Mouse (Mus musculus): ENCODE measurements around the gene Fen1. TPM values are rescaled to one million over a fixed set of nuclear protein-coding genes. Genes with fewer than 3 reads are reported as not detected.

The Fen1 gene
- polyA plus RNA-seq, 1 experiment, result 28.7 TPM

- Histone ChIP-seq H3K27ac (ENCODE audit: control insufficient read depth, insufficient read depth, low read depth, low read length) (no peak overlapping the region), H3K4me1 (ENCODE audit: control insufficient read depth, insufficient read depth, low read length) (peaks cover 9% of the 10 kb centered on the region), H3K4me3 (ENCODE audit: control insufficient read depth, low read depth, low read length) (no peak overlapping the region), H3K27me3 (ENCODE audit: control insufficient read depth, insufficient read depth, low read length) (no peaks in the 10 kb centered on the region), H3K36me3 (ENCODE audit: control insufficient read depth, insufficient read depth, low read length) (no peaks in the 10 kb centered on the region)
- TF ChIP-seq CTCF (IDR thresholded peaks at IDR 0.05; ENCODE audit: control insufficient read depth, insufficient read depth, insufficient replicate concordance, low read depth, low read length) (no peak), POLR2A (IDR thresholded peaks at IDR 0.05; ENCODE audit: control insufficient read depth, low read depth, low read length) (no peak)
These were observed 20.9 kb upstream of the Fen1 start for GRCm38 (mm10) chr19:10224637-10225453.

GRCm38 (mm10) chr19:10223561-10223960 is 19.6 kb upstream of the Fen1 start:
- Histone ChIP-seq H3K36me3 (ENCODE audit: control insufficient read depth, insufficient read depth, low read length) (no peaks in the 10 kb centered on the region), H3K4me1 (ENCODE audit: control insufficient read depth, insufficient read depth, low read length) (peaks cover 9% of the 10 kb centered on the region), H3K4me3 (ENCODE audit: control insufficient read depth, low read depth, low read length) (no peak overlapping the region), H3K27ac (ENCODE audit: control insufficient read depth, insufficient read depth, low read depth, low read length) (no peak overlapping the region), H3K27me3 (ENCODE audit: control insufficient read depth, insufficient read depth, low read length) (no peaks in the 10 kb centered on the region)
- TF ChIP-seq CTCF (IDR thresholded peaks at IDR 0.05; ENCODE audit: control insufficient read depth, insufficient read depth, insufficient replicate concordance, low read depth, low read length), result no peak
- TF ChIP-seq POLR2A (IDR thresholded peaks at IDR 0.05; ENCODE audit: control insufficient read depth, low read depth, low read length), result no peak

DNA sequence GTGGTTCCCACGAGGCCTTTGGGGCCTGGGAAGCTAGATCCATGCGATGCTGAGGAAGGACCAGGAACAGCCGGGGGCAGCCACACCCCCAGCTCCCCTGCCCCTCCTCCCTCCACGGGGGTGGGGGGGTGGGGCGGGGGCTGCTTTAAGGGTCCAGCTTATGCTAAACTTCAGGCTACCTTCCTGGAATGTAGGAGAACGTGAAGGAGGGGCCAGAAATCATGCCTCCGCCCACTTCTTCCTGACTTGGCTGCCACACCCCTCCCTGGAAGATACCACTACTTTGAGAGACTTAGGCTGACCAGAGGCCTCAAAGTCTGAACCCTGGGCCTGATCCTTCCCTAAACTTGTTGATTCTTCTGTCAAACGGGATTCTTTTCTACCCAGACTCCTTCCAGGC is 18.7 kb upstream of the Fen1 start:
- Histone ChIP-seq H3K27me3 (ENCODE audit: control insufficient read depth, insufficient read depth, low read length) (no peaks in the 10 kb centered on the region), H3K4me3 (ENCODE audit: control insufficient read depth, low read depth, low read length) (no peak overlapping the region), H3K27ac (ENCODE audit: control insufficient read depth, insufficient read depth, low read depth, low read length) (no peak overlapping the region), H3K36me3 (ENCODE audit: control insufficient read depth, insufficient read depth, low read length) (no peaks in the 10 kb centered on the region), H3K4me1 (ENCODE audit: control insufficient read depth, insufficient read depth, low read length) (peaks cover 9% of the 10 kb centered on the region)
- TF ChIP-seq POLR2A (IDR thresholded peaks at IDR 0.05; ENCODE audit: control insufficient read depth, low read depth, low read length) (no peak), CTCF (IDR thresholded peaks at IDR 0.05; ENCODE audit: control insufficient read depth, insufficient read depth, insufficient replicate concordance, low read depth, low read length) (no peak)

DNA sequence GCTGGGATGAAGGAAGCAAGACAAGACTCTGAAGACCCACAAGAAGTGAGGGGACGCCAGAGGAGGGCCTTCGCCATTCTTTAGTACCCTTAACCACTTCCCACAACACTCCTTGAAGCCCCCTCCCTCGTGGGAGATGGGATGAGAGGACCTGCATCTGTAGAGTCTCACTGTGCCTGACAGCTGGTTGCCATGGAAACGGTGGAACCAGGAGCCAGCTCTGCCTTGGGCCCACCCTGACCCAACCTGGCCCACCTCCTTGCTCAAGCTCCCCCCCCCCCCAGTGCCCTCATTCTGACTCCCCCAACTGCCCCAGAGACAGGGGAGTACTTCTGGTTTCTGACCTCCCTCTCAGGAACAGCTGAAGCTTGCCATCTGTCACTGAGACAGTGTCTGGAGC is 17.6 kb upstream of the Fen1 start:
- no peaks in the 10 kb centered on the region for H3K36me3 ChIP-seq (ENCODE audit: control insufficient read depth, insufficient read depth, low read length)
- no peak overlapping the region for H3K4me3 ChIP-seq (ENCODE audit: control insufficient read depth, low read depth, low read length)
- H3K4me1 ChIP-seq (ENCODE audit: control insufficient read depth, insufficient read depth, low read length), result peaks cover 9% of the 10 kb centered on the region
- no peak overlapping the region for H3K27ac ChIP-seq (ENCODE audit: control insufficient read depth, insufficient read depth, low read depth, low read length)
- TF ChIP-seq CTCF (IDR thresholded peaks at IDR 0.05; ENCODE audit: control insufficient read depth, insufficient read depth, insufficient replicate concordance, low read depth, low read length) (no peak), POLR2A (IDR thresholded peaks at IDR 0.05; ENCODE audit: control insufficient read depth, low read depth, low read length) (no peak)
- H3K27me3 ChIP-seq (ENCODE audit: control insufficient read depth, insufficient read depth, low read length), result no peaks in the 10 kb centered on the region

- Histone ChIP-seq H3K4me3 (ENCODE audit: control insufficient read depth, low read depth, low read length) (no peak overlapping the region), H3K27ac (ENCODE audit: control insufficient read depth, insufficient read depth, low read depth, low read length) (no peak overlapping the region), H3K36me3 (ENCODE audit: control insufficient read depth, insufficient read depth, low read length) (no peaks in the 10 kb centered on the region), H3K4me1 (ENCODE audit: control insufficient read depth, insufficient read depth, low read length) (peaks cover 2% of the 10 kb centered on the region; the same call in 1 of the 2 replicates), H3K27me3 (ENCODE audit: control insufficient read depth, insufficient read depth, low read length) (no peaks in the 10 kb centered on the region)
- TF ChIP-seq CTCF (IDR thresholded peaks at IDR 0.05; ENCODE audit: control insufficient read depth, insufficient read depth, insufficient replicate concordance, low read depth, low read length) (no peak), POLR2A (IDR thresholded peaks at IDR 0.05; ENCODE audit: control insufficient read depth, low read depth, low read length) (no peak)
These were observed 15.6 kb upstream of the Fen1 start for GRCm38 (mm10) chr19:10219593-10219992.

- no peak overlapping the region for H3K4me3 ChIP-seq (ENCODE audit: control insufficient read depth, low read depth, low read length)
- peaks cover 2% of the 10 kb centered on the region; the same call in 1 of the 2 replicates for H3K4me1 ChIP-seq (ENCODE audit: control insufficient read depth, insufficient read depth, low read length)
- H3K27ac ChIP-seq (ENCODE audit: control insufficient read depth, insufficient read depth, low read depth, low read length), result no peak overlapping the region
- H3K27me3 ChIP-seq (ENCODE audit: control insufficient read depth, insufficient read depth, low read length), result no peaks in the 10 kb centered on the region
- H3K36me3 ChIP-seq (ENCODE audit: control insufficient read depth, insufficient read depth, low read length), result no peaks in the 10 kb centered on the region
- no peak for TF ChIP-seq CTCF (IDR thresholded peaks at IDR 0.05; ENCODE audit: control insufficient read depth, insufficient read depth, insufficient replicate concordance, low read depth, low read length)
- TF ChIP-seq POLR2A (IDR thresholded peaks at IDR 0.05; ENCODE audit: control insufficient read depth, low read depth, low read length), result no peak
These were observed 15.1 kb upstream of the Fen1 start for GRCm38 (mm10) chr19:10219108-10219507.

GRCm38 (mm10) chr19:10216101-10216500 is 12.1 kb upstream of the Fen1 start:
- no peak for TF ChIP-seq CTCF (IDR thresholded peaks at IDR 0.05; ENCODE audit: control insufficient read depth, insufficient read depth, insufficient replicate concordance, low read depth, low read length)
- TF ChIP-seq POLR2A (IDR thresholded peaks at IDR 0.05; ENCODE audit: control insufficient read depth, low read depth, low read length), result no peak
- H3K4me3 ChIP-seq (ENCODE audit: control insufficient read depth, low read depth, low read length), result no peak overlapping the region
- H3K36me3 ChIP-seq (ENCODE audit: control insufficient read depth, insufficient read depth, low read length), result no peaks in the 10 kb centered on the region; the same call in none of the 2 replicates
- no peaks in the 10 kb centered on the region for H3K27me3 ChIP-seq (ENCODE audit: control insufficient read depth, insufficient read depth, low read length)
- H3K4me1 ChIP-seq (ENCODE audit: control insufficient read depth, insufficient read depth, low read length), result no peaks in the 10 kb centered on the region
- no peak overlapping the region for H3K27ac ChIP-seq (ENCODE audit: control insufficient read depth, insufficient read depth, low read depth, low read length)

All from testis, adult 2 months (tissue).